Mouse (Mus musculus) liver, embryonic 16.5 days (tissue): ENCODE data around the gene Lpcat3. TPM values are rescaled to one million over a fixed set of nuclear protein-coding genes. Genes with fewer than 3 reads are reported as not detected.

Experiments
- ATAC-seq: fragments of 200-750 bp; cut with Nextera tagmentation; 2 replicates; pipeline ENCODE4 v1.8.0; 2017; ENCODE audit warnings: low read depth, mild to moderate bottlenecking, moderate number of reproducible peaks, moderate library complexity
- H3K27ac ChIP-seq: fragments of 300-500 bp; sonication (generic); 2 replicates; pipeline ENCODE4 v1.5.1; 2014; ENCODE audit warnings: mild to moderate bottlenecking, low read length
- H3K27me3 ChIP-seq: fragments of 300-500 bp; sonication (generic); 2 replicates; pipeline ENCODE4 v1.6.1; 2014; ENCODE audit warnings: low read depth, low read length, mixed read lengths; ENCODE audit not compliant: control insufficient read depth, insufficient read depth
- H3K36me3 ChIP-seq: fragments of 300-500 bp; sonication (generic); 2 replicates; pipeline ENCODE4 v1.6.1; 2014; ENCODE audit warnings: mild to moderate bottlenecking; ENCODE audit not compliant: control insufficient read depth, insufficient read depth
- H3K4me1 ChIP-seq: fragments of 300-500 bp; sonication (generic); 2 replicates; pipeline ENCODE4 v1.6.1; 2014; ENCODE audit warnings: low read depth, low read length, mixed read lengths; ENCODE audit not compliant: control insufficient read depth
- H3K4me2 ChIP-seq: fragments of 300-500 bp; sonication (generic); 2 replicates; pipeline ENCODE4 v1.6.1; 2014; ENCODE audit warnings: low read depth, low read length, mixed read lengths
- H3K4me3 ChIP-seq: fragments of 300-500 bp; sonication (generic); 2 replicates; pipeline ENCODE4 v1.5.1; 2014; ENCODE audit warnings: low read depth, mild to moderate bottlenecking, low read length
- H3K9ac ChIP-seq: fragments of 300-500 bp; sonication (generic); 2 replicates; pipeline ENCODE4 v1.6.1; 2014; ENCODE audit warnings: low read depth, low read length
- H3K9me3 ChIP-seq: fragments of 300-500 bp; sonication (generic); replicated peaks from 2 replicates; pipeline ENCODE4 v1.6.1; 2016; ENCODE audit warnings: low read length; ENCODE audit not compliant: control insufficient read depth
- WGBS: fragments of 180-500 bp; shearing (Covaris S2); extraction: QIAGEN DNeasy Blood & Tissue Kit; methylation state at CpG from one replicate; pipeline ENCODE4 v1.1.7; 2014; ENCODE audit not compliant: insufficient replicate concordance; 5-methylcytosine and 5-hydroxymethylcytosine counted together
- polyA plus RNA-seq: library from polyadenylated mRNA; unstranded; fragments of >200 nt; fragmentation: Nextera tagmentation; extraction: Ambion mirVana; gene quantifications from 2 replicates; pipeline ENCODE4 v1.2.1, GENCODE M21; 2015

Gene Lpcat3
- polyA plus RNA-seq, 1 experiment from 2014 or later, result 88.6 TPM

DNA sequence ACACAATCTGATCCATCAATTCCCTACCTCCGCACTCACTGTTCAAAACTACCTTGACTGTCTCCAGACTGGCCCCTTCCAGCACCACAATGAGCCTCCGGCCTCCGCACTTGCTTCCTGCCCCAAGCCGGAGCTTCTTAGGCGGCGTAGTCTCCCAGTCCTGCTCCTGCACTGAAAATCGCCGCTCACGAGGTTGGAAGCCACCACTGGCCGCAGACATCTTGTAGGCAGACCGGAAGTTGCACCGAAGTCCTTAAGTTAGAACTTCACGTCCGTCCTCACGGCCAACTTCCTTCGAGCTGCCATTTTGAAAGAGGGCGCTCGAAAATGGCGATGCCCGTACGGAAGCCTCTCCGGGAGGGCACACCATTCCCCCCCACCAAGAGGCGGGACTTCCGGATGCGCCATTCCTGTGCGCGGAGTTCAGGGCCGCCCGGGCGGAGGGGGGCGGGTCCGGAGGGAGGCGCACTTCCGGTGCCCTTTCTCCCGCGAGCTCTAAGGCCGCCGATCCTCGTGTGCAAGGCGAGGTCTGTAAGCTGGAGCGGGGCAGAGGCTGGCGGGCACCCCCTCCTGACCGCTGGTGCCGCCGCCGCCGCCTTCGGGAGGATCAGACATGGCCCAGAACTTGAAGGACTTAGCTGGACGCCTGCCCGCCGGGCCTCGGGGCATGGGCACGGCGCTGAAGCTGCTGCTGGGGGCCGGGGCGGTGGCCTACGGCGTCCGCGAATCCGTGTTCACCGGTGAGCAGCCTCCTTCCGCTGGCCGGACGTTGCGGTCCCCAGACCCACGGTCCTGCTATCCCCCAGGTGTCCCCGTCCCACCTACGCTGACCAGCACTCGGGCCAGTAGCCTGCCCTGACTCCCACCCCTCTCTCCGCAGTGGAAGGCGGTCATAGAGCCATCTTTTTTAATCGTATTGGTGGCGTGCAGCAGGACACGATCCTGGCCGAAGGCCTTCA is 49.3 kb downstream of the Lpcat3 start, which contains the start of the genes Emg1 and Phb2:
TSS of gene Emg1 (minus strand) at position 355 of the 959 bp plus-strand sequence.
TSS of gene Phb2 (plus strand) at position 513 of the 959 bp plus-strand sequence.
- Histone ChIP-seq H3K27me3 (no peaks in the 10 kb centered on the region), H3K9ac (peak within 1 kb of the TSS; percentile 89), H3K4me2 (peak within 1 kb of the TSS; percentile 82), H3K9me3 (no peaks in the 10 kb centered on the region), H3K4me3 (peak within 1 kb of the TSS; percentile 98), H3K27ac (peak within 1 kb of the TSS; percentile 93), H3K4me1 (peaks cover 37% of the 10 kb centered on the region), H3K36me3 (peaks cover 45% of the 10 kb centered on the region)
- ATAC-seq, result peak; percentile 98
- WGBS, result under 1% methylated on average over 76 of the region's 76 CpGs

DNA sequence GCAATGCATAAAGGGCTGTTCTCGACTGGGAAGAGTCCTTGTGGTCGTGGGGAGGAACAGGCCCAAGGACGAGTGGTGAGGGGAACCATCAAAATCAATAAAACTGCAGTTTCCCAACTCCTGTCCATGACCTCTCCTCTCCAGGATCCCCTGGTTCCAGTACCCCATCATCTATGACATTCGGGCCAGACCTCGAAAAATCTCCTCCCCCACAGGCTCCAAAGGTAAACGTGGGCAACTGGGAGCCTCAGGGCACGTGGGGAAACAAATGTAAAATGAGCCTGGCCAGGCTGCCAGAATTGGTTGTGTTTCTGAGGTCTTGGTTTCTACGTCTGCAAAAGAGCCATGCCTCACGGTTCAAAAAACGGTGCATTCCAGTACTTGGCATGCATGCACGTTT is 50.1 kb downstream of the Lpcat3 start:
- ATAC-seq, result no peak
- Histone ChIP-seq H3K9me3 (no peaks in the 10 kb centered on the region), H3K27me3 (no peaks in the 10 kb centered on the region), H3K4me1 (peaks cover 37% of the 10 kb centered on the region), H3K27ac (peak overlapping the region; percentile 93), H3K4me3 (peak overlapping the region; percentile 98), H3K9ac (peak overlapping the region; percentile 85), H3K36me3 (peaks cover 39% of the 10 kb centered on the region), H3K4me2 (peak overlapping the region; percentile 82)
- 8% methylated on average over 11 of the region's 11 CpGs for WGBS

DNA sequence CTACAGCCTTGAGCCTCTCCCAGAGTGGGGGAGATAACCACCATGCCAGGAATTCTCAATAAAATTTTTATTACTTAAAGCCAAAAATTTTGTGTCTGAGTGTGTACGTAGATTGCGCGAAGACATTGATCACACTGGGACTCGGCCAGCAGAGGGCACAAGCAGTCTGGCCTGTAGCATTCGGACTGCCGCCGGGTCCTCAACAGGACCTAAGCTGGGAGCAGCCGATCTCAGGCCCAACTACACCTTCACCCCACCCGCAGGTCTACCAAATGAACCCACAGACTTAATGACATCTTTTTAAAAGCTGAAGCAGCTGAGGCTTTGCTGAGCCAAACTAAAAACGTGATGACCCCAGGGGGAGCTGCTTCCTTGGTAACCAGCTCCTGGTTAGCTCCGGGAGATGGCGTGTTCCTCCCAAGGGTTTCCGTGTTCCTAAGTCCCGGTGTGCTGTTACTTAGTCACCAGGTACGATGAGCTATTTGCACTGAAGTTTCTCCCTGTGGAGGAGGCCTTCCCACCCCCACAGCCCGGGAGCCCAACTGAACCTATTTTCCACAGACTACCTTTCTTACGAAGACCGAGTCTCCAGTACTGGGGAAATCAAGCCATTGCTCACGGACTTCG is 54.1 kb downstream of the Lpcat3 start:
- ATAC-seq, result no peak
- H3K27ac ChIP-seq, result no peak overlapping the region
- H3K4me1 ChIP-seq, result peaks cover 41% of the 10 kb centered on the region
- no peaks in the 10 kb centered on the region for H3K9me3 ChIP-seq
- H3K9ac ChIP-seq, result no peak overlapping the region
- H3K4me2 ChIP-seq, result no peak overlapping the region
- H3K4me3 ChIP-seq, result no peak overlapping the region
- peaks cover 30% of the 10 kb centered on the region for H3K36me3 ChIP-seq
- H3K27me3 ChIP-seq, result no peaks in the 10 kb centered on the region
- 61% methylated on average over 20 of the region's 20 CpGs for WGBS

DNA sequence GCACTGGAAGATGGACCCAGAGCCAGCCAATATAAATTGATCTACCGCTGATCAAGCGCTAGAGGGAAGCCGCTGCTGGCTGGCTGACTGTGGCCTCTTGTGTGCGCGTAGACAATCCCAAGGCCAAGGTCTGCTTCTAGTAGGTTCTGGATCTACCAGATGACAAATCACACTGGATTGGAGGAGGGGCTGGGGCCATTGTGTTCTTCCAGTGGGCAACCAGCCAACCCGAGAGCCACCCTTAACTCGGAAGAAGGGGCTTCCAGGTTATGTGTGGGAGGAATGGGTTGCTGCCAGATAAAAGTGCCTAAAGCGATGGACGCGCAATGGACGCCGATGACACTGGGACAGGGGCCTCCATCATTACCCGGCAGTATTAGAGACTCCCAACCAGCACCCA is 55.1 kb downstream of the Lpcat3 start:
- no peaks in the 10 kb centered on the region for H3K27me3 ChIP-seq
- no peak overlapping the region for H3K27ac ChIP-seq
- H3K4me1 ChIP-seq, result peaks cover 39% of the 10 kb centered on the region
- H3K9ac ChIP-seq, result no peak overlapping the region
- no peak overlapping the region for H3K4me3 ChIP-seq
- 87% methylated on average over 13 of the region's 13 CpGs for WGBS
- peaks cover 30% of the 10 kb centered on the region for H3K36me3 ChIP-seq
- ATAC-seq, result no peak
- H3K4me2 ChIP-seq, result no peak overlapping the region
- no peaks in the 10 kb centered on the region for H3K9me3 ChIP-seq

DNA sequence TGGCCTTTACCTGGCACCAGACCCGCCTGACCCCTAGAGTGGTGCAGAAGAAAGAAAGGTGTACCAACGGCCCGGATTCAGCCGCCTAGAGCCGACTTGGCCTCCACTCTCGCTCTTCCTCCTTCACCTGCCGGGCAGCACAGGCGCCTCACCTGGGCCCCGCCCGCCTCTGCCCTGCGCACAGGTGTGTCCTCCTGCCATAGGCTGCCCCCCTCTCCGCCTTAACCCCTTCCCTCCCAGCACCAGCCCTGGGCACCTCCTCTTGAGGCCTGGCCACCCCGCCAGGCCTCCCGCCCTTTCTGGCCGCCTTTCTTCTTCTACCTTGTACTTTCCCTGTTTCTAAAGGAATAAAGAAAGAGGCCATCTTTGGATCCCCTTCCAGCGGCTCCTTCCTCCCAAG is 55.9 kb downstream of the Lpcat3 start:
- Histone ChIP-seq H3K9ac (no peak overlapping the region), H3K36me3 (peaks cover 30% of the 10 kb centered on the region), H3K27ac (peak overlapping the region; percentile 55), H3K27me3 (no peaks in the 10 kb centered on the region), H3K4me2 (no peak overlapping the region), H3K4me1 (peaks cover 36% of the 10 kb centered on the region), H3K9me3 (no peaks in the 10 kb centered on the region), H3K4me3 (no peak overlapping the region)
- ATAC-seq, result no peak
- 81% methylated on average over 14 of the region's 16 CpGs for WGBS

DNA sequence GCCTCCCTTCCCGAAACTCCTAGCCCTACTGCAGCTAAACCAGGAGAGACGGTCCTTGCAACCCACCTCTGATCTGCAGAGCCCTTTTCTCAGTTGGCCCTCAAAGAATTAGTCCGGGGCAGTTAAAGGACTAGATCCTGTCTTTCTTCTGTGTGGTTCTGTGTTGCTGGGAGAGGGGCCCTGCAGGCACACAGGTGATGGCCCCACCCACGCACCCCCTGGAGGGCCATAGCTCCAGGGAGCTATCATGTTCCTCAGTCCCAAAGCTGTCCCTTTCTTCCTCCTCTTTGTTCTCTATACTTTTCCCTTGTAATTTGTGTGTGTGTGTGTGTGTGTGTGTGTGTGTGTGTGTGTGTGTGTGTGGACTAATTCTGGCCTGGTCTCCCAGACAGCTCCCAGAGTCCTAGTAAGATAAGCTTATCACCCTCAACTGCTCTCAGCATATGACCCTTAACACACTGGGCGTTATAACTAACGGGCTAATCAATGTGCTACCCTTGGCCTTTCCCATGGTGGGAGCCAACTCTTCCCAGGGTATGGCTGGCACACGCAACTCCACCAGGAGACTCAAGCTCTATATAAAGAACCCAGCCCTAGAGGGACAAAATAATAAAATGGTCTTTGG is 56.6 kb downstream of the Lpcat3 start:
- peaks cover 34% of the 10 kb centered on the region for H3K4me1 ChIP-seq

DNA sequence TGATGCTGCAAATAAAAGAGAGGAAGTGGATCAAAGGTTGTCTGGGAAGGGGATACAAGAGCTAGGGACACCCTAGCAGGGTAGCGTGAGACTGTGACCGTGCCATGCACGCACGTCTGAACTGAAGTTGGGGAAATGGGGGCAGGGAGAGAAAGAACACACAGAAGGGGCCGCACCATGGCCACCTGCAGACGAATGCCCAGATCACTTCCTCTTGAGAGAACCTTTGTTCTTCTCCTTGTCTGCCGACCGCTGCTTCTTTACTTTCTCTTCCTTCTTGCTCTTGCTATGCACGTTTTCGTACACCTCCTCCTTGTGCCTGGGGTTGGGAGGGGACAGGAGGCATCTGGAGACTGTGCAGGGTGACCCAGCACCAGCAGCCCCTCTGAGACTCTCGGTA is 58.1 kb downstream of the Lpcat3 start:
- no peaks in the 10 kb centered on the region for H3K9me3 ChIP-seq
- no peaks in the 10 kb centered on the region for H3K27me3 ChIP-seq
- H3K4me2 ChIP-seq, result no peak overlapping the region
- H3K9ac ChIP-seq, result no peak overlapping the region
- H3K27ac ChIP-seq, result peak overlapping the region; percentile 54; the same call in 1 of the 2 replicates
- peaks cover 10% of the 10 kb centered on the region for H3K36me3 ChIP-seq
- H3K4me3 ChIP-seq, result no peak overlapping the region
- no peak for ATAC-seq
- 54% methylated on average over 11 of the region's 11 CpGs for WGBS
- peaks cover 36% of the 10 kb centered on the region for H3K4me1 ChIP-seq

More for the DNA sequence above, 56.6 kb downstream of the Lpcat3 start:
- peak; percentile 89 for ATAC-seq
- WGBS, result 38% methylated on average over 7 of the region's 7 CpGs
- H3K4me3 ChIP-seq, result no peak overlapping the region
- H3K36me3 ChIP-seq, result peaks cover 24% of the 10 kb centered on the region
- H3K9ac ChIP-seq, result peak overlapping the region; percentile 19; the same call in 1 of the 2 replicates
- peak overlapping the region; percentile 55 for H3K27ac ChIP-seq
- H3K27me3 ChIP-seq, result no peaks in the 10 kb centered on the region
- no peaks in the 10 kb centered on the region for H3K9me3 ChIP-seq
- peak overlapping the region; percentile 10; the same call in 1 of the 2 replicates for H3K4me2 ChIP-seq

DNA sequence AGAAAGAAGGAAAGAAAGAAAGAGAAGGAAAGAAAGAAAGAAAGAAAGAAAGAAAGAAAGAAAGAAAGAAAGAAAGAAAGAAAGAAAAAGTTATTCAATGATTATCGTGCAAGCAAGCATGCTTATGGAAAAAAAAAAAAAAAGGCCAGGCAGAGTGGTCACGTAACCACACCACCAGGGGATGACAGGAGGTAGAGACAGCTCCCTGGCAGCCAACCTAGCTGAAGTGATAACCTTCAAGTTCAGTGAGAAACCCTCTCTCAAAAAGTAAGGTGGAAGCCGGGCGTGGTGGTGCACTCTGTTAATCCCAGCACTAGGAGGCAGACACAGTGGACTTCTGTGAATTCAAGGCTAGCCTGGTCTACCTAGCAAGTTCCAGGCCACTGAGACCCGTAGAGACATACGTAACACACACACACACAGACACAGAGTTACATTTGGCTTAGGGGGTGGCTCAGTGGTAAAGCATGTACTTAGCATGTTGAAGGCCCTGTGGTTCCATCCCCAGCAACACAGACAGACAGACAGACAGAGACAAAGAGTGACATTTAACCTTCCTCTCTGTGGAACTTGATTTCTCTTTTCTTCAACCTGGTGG is 60.1 kb downstream of the Lpcat3 start:
- ATAC-seq, result no peak
- Histone ChIP-seq H3K4me1 (peaks cover 36% of the 10 kb centered on the region), H3K4me3 (no peak overlapping the region), H3K27ac (peak overlapping the region; percentile 43), H3K36me3 (no peaks in the 10 kb centered on the region), H3K27me3 (no peaks in the 10 kb centered on the region), H3K4me2 (no peak overlapping the region), H3K9ac (no peak overlapping the region; the same call in 1 of the 2 replicates), H3K9me3 (no peaks in the 10 kb centered on the region)
- WGBS, result 58% methylated on average over 6 of the region's 6 CpGs
